9 mouse cellular contexts compared by ENCODE assay signal in the genomic region with DNA sequence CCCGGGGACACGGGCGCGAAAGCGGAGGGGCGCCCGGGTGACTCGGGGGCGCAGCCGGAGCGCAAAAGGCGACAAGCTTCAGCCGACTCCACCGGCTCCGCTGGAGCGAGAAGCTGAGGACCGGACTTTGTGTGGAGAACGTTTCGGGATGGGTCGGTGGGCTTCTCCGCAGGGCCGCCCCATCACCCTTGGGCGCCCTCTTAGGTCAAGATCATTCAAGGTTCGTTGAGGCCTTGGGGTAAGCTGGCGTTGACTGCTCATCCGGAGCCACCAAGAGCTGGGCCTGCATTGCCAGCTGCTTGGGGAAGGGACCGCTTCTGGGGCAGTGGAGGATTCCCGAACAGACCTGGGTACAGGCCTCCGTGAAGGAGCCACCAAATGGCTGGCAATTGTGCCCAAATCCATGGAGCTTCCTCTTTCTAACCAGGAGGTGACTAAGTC. TPM values are rescaled to one million over a fixed set of nuclear protein-coding genes. Genes with fewer than 3 reads are reported as not detected.
A peak's percentile ranks its signal among the peaks of the same experiment; 100 is the strongest.
DNase-seq lines count a peak whose midpoint lies in the region; ATAC-seq and TF ChIP-seq lines count a peak whose summit lies in the region.
"Had no signal": no experiment of that assay in that cellular context is flagged by ENCODE, and none has a peak within 500 bp of the region (broad histone marks: within the 10 kb centered on the region; RNA-seq: fewer than 3 reads in every experiment).

No protein-coding gene starts in this region.

- peak overlapping the region; percentile 63 for H3K9ac ChIP-seq in forebrain, embryonic 11.5 days (ENCODE audit: low read length)
- peak overlapping the region; percentile 68 for H3K9ac ChIP-seq in kidney, embryonic 15.5 days
- peak overlapping the region; percentile 64 for H3K9ac ChIP-seq in midbrain, postnatal 0 days (replicated peaks; ENCODE audit: low read length, poor library complexity, severe bottlenecking)

- H3K27ac ChIP-seq in forebrain, embryonic 11.5 days (ENCODE audit: low read depth, low read length): no peak overlapping the region
- H3K27ac ChIP-seq in kidney, embryonic 15.5 days: peak overlapping the region; percentile 61
- H3K27ac ChIP-seq in midbrain, postnatal 0 days (ENCODE audit: low read depth, low read length): no peak overlapping the region

- H3K36me3 ChIP-seq in forebrain, embryonic 11.5 days (ENCODE audit: control insufficient read depth, insufficient read depth, low read length): no peaks in the 10 kb centered on the region
- peaks cover 20% of the 10 kb centered on the region for H3K36me3 ChIP-seq in kidney, embryonic 15.5 days
- H3K36me3 ChIP-seq in midbrain, postnatal 0 days (ENCODE audit: insufficient read depth, low read length): no peaks in the 10 kb centered on the region

- H3K4me1 ChIP-seq in forebrain, embryonic 11.5 days (replicated peaks; ENCODE audit: control insufficient read depth, insufficient read depth, low read length): peaks cover 5% of the 10 kb centered on the region; the same call in 1 of the 2 replicates
- peaks cover 35% of the 10 kb centered on the region for H3K4me1 ChIP-seq in kidney, embryonic 15.5 days
- no peaks in the 10 kb centered on the region for H3K4me1 ChIP-seq in midbrain, postnatal 0 days (ENCODE audit: insufficient read depth, low read length)

- WGBS in forebrain, embryonic 11.5 days: 2% methylated on average over 29 of the region's 29 CpGs
- WGBS in kidney, embryonic 15.5 days: 4% methylated on average over 29 of the region's 29 CpGs
- WGBS in midbrain, postnatal 0 days: 12% methylated on average over 26 of the region's 29 CpGs

- no peak for TF ChIP-seq CTCF in midbrain, postnatal 0 days (IDR thresholded peaks at IDR 0.05)

- peak; percentile 19; the same call in 1 of the 2 replicates for ATAC-seq in forebrain, embryonic 11.5 days (replicated peaks; ENCODE audit: low FRiP score)
- peak; percentile 38 for ATAC-seq in kidney, embryonic 15.5 days (replicated peaks; ENCODE audit: low FRiP score)
- no peak for ATAC-seq in midbrain, postnatal 0 days (ENCODE audit: low FRiP score)
- no peak for ATAC-seq in inflammation-experienced regulatory T-cells, adult 6 months

- H3K4me3 ChIP-seq in forebrain, embryonic 11.5 days (ENCODE audit: low read depth, low read length): peak overlapping the region; percentile 45
- peak overlapping the region; percentile 55 for H3K4me3 ChIP-seq in kidney, embryonic 15.5 days (replicated peaks)
- H3K4me3 ChIP-seq in midbrain, postnatal 0 days (ENCODE audit: low read depth, low read length): peak overlapping the region; percentile 40

- DNase-seq in thymus, postnatal 4 days: peak; percentile 46
- DNase-seq in thymus, postnatal 0 days (ENCODE audit: low spot score): no peak
- DNase-seq in forebrain, embryonic 11.5 days (ENCODE audit: low spot score): peak; percentile 72
- no peak for DNase-seq in midbrain, postnatal 0 days (ENCODE audit: low spot score)
- no peak for DNase-seq in cerebellum, adult 18-20 months

- H3K9me3 ChIP-seq in forebrain, embryonic 11.5 days (ENCODE audit: control insufficient read depth, low read length): no peaks in the 10 kb centered on the region
- H3K9me3 ChIP-seq in kidney, embryonic 15.5 days (replicated peaks): no peaks in the 10 kb centered on the region
- no peaks in the 10 kb centered on the region for H3K9me3 ChIP-seq in midbrain, postnatal 0 days (ENCODE audit: low read length)

- peaks cover 9% of the 10 kb centered on the region; the same call in 1 of the 2 replicates for H3K27me3 ChIP-seq in forebrain, embryonic 11.5 days (ENCODE audit: control insufficient read depth, insufficient read depth, low read length)
- H3K27me3 ChIP-seq in kidney, embryonic 15.5 days: 0 out of 2 replicates have a peak, but pooled peaks cover 9% of the 10 kb centered on the region
- H3K27me3 ChIP-seq in midbrain, postnatal 0 days (ENCODE audit: insufficient read depth, low read length): peaks cover 14% of the 10 kb centered on the region; the same call in 1 of the 2 replicates

- H3K4me2 ChIP-seq in forebrain, embryonic 11.5 days (ENCODE audit: low read depth, low read length, severe bottlenecking): peak overlapping the region; percentile 83
- H3K4me2 ChIP-seq in kidney, embryonic 15.5 days: peak overlapping the region; percentile 77
- peak overlapping the region; percentile 64 for H3K4me2 ChIP-seq in midbrain, postnatal 0 days (ENCODE audit: low read depth, low read length, poor library complexity, severe bottlenecking)

RNA-seq across cellular contexts. Expression of gene BC034090, which starts 0.5 kb away (rescaled TPM):
- 2.3 and 2.8 TPM in 2 replicates for polyA plus RNA-seq in thymus, postnatal 0 days (2015; fragmentation: Nextera tagmentation; extraction: Ambion mirVana)
- polyA plus RNA-seq in forebrain, embryonic 11.5 days (2014; fragmentation: Nextera tagmentation; extraction: Ambion mirVana): 3.2 and 3.3 TPM in 2 replicates
- polyA plus RNA-seq in kidney, embryonic 15.5 days (2015; fragmentation: Nextera tagmentation; extraction: Ambion mirVana): 7.0 and 7.2 TPM in 2 replicates
- total RNA-seq in midbrain, postnatal 0 days (2014; rRNA removed): 7.3 and 11.2 TPM in 2 replicates
- 1.9 TPM in 2 replicates for polyA plus RNA-seq in midbrain, postnatal 0 days (2015; fragmentation: Nextera tagmentation; extraction: Ambion mirVana)
- under 1 TPM in 2 of 3 experiments, not detected in 1; 0.50 to 0.96 TPM for polyA plus RNA-seq in inflammation-experienced regulatory T-cells, adult 6 months (2017; shearing (Covaris generic))
- total RNA-seq: common myeloid progenitor, adult 5-6 weeks; neutrophil, adult 5-6 weeks had no signal

Comparison
In these comparisons a context has a peak if more than half of its experiments do, and no peak if none do; other contexts are left out.
1. DNase-seq: peak in thymus, postnatal 4 days (single experiment) and forebrain, embryonic 11.5 days (single experiment); none in thymus, postnatal 0 days (single experiment), midbrain, postnatal 0 days (single experiment) and cerebellum, adult 18-20 months (0 of 2).
2. ATAC-seq: peak in forebrain, embryonic 11.5 days (single experiment) and kidney, embryonic 15.5 days (single experiment); none in midbrain, postnatal 0 days (single experiment) and inflammation-experienced regulatory T-cells, adult 6 months (single experiment).
3. Peak in every context shown above with its lines, with median percentiles within 50 percentile points of each other: H3K4me2 ChIP-seq, H3K4me3 ChIP-seq and H3K9ac ChIP-seq.